Mouse (Mus musculus): ENCODE results near the gene Casz1. TPM values are rescaled to one million over a fixed set of nuclear protein-coding genes. Genes with fewer than 3 reads are reported as not detected.
A peak's percentile ranks its signal among the peaks of the same experiment; 100 is the strongest.

Casz1 gene
- polyA plus RNA-seq, 1 experiment from 2014 or later = 0.48 TPM

GRCm38 (mm10) chr4:148923976-148924375, 119.7 kb downstream of the Casz1 start:
- Histone ChIP-seq H3K27me3 (peaks cover 43% of the 10 kb centered on the region), H3K27ac (replicated peaks) (no peak overlapping the region), H3K4me1 (replicated peaks) (peaks cover 18% of the 10 kb centered on the region; the same call in 1 of the 2 replicates), H3K9ac (no peak overlapping the region), H3K4me2 (no peak overlapping the region), H3K4me3 (replicated peaks) (no peak overlapping the region), H3K9me3 (replicated peaks) (no peaks in the 10 kb centered on the region), H3K36me3 (replicated peaks) (no peaks in the 10 kb centered on the region)
- 59% methylated on average over 8 of the region's 8 CpGs for WGBS (ENCODE audit: insufficient replicate concordance)
- ATAC-seq (ENCODE audit: insufficient read depth) = no peak

- WGBS (ENCODE audit: insufficient replicate concordance) = 36% methylated on average over 18 of the region's 18 CpGs
- Histone ChIP-seq H3K36me3 (replicated peaks) (no peaks in the 10 kb centered on the region), H3K9me3 (replicated peaks) (no peaks in the 10 kb centered on the region), H3K4me1 (replicated peaks) (peaks cover 18% of the 10 kb centered on the region; the same call in 1 of the 2 replicates), H3K4me2 (no peak overlapping the region), H3K27ac (replicated peaks) (0 out of 2 replicates have a peak overlapping the region, but pooled peaks have one; percentile 24), H3K4me3 (replicated peaks) (no peak overlapping the region), H3K9ac (no peak overlapping the region), H3K27me3 (peaks cover 27% of the 10 kb centered on the region)
- ATAC-seq (ENCODE audit: insufficient read depth) = peak; percentile 64
Observed at GRCm38 (mm10) chr4:148925589-148926359, 121.5 kb downstream of the Casz1 start.

GRCm38 (mm10) chr4:148926459-148926858, 122.2 kb downstream of the Casz1 start:
- H3K4me2 ChIP-seq = no peak overlapping the region
- no peak for ATAC-seq (ENCODE audit: insufficient read depth)
- no peak overlapping the region for H3K9ac ChIP-seq

GRCm38 (mm10) chr4:148928316-148928715, 124.1 kb downstream of the Casz1 start:
- no peak for ATAC-seq (ENCODE audit: insufficient read depth)
- 30% methylated on average over 9 of the region's 9 CpGs for WGBS (ENCODE audit: insufficient replicate concordance)
- 0 out of 2 replicates have a peak, but pooled peaks cover 4% of the 10 kb centered on the region for H3K27me3 ChIP-seq
- no peak overlapping the region for H3K27ac ChIP-seq (replicated peaks)
- peaks cover 18% of the 10 kb centered on the region; the same call in 1 of the 2 replicates for H3K4me1 ChIP-seq (replicated peaks)
- no peak overlapping the region for H3K4me3 ChIP-seq (replicated peaks)
- H3K4me2 ChIP-seq = no peak overlapping the region
- H3K9ac ChIP-seq = no peak overlapping the region
- no peaks in the 10 kb centered on the region for H3K9me3 ChIP-seq (replicated peaks)
- H3K36me3 ChIP-seq (replicated peaks) = no peaks in the 10 kb centered on the region

More at GRCm38 (mm10) chr4:148926459-148926858, 122.2 kb downstream of the Casz1 start:
- Histone ChIP-seq H3K4me1 (replicated peaks) (peaks cover 18% of the 10 kb centered on the region; the same call in 1 of the 2 replicates), H3K27ac (replicated peaks) (no peak overlapping the region), H3K4me3 (replicated peaks) (no peak overlapping the region), H3K27me3 (peaks cover 20% of the 10 kb centered on the region), H3K9me3 (replicated peaks) (no peaks in the 10 kb centered on the region), H3K36me3 (replicated peaks) (no peaks in the 10 kb centered on the region)
- WGBS (ENCODE audit: insufficient replicate concordance) = 37% methylated on average over 8 of the region's 8 CpGs

GRCm38 (mm10) chr4:148928876-148929275, 124.6 kb downstream of the Casz1 start:
- H3K4me1 ChIP-seq (replicated peaks) = peaks cover 18% of the 10 kb centered on the region; the same call in 1 of the 2 replicates
- 76% methylated on average over 16 of the region's 16 CpGs for WGBS (ENCODE audit: insufficient replicate concordance)
- H3K27ac ChIP-seq (replicated peaks) = no peak overlapping the region
- no peak overlapping the region for H3K4me2 ChIP-seq
- no peaks in the 10 kb centered on the region for H3K36me3 ChIP-seq (replicated peaks)
- 0 out of 2 replicates have a peak, but pooled peaks cover 4% of the 10 kb centered on the region for H3K27me3 ChIP-seq
- H3K9me3 ChIP-seq (replicated peaks) = no peaks in the 10 kb centered on the region
- ATAC-seq (ENCODE audit: insufficient read depth) = no peak
- no peak overlapping the region for H3K4me3 ChIP-seq (replicated peaks)
- no peak overlapping the region for H3K9ac ChIP-seq

DNA sequence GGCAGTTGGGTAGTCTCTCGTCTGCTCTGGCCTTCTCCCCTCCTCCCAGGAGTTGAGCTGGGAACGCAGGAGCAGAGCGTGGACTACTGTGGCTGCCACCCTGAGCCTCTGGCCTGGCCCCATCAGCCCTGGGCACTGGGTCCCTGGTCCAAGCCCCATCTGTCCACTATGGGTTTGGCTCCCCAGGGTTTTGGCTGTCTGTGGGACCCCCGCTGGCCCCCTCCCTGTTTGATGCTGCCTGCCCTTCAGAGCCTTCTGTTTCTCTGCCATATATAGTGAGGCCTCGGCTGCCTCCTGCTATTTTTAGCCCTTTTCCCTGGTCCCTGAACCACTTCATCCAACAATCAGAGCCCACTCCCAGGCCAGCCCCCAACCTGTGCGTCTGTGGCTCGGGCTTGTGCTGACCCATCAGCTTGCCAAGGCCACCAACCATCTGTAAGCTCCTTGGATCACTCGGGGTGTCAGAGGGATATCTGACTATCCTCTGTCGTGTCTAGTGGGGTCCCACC, 126.5 kb downstream of the Casz1 start:
- H3K9me3 ChIP-seq (replicated peaks) = no peaks in the 10 kb centered on the region
- H3K27ac ChIP-seq (replicated peaks) = no peak overlapping the region
- no peak overlapping the region for H3K4me2 ChIP-seq
- H3K36me3 ChIP-seq (replicated peaks) = no peaks in the 10 kb centered on the region
- peaks cover 20% of the 10 kb centered on the region; the same call in 1 of the 2 replicates for H3K4me1 ChIP-seq (replicated peaks)
- no peaks in the 10 kb centered on the region for H3K27me3 ChIP-seq
- H3K9ac ChIP-seq = no peak overlapping the region
- ATAC-seq (ENCODE audit: insufficient read depth) = no peak
- 59% methylated on average over 9 of the region's 9 CpGs for WGBS (ENCODE audit: insufficient replicate concordance)
- H3K4me3 ChIP-seq (replicated peaks) = no peak overlapping the region

DNA sequence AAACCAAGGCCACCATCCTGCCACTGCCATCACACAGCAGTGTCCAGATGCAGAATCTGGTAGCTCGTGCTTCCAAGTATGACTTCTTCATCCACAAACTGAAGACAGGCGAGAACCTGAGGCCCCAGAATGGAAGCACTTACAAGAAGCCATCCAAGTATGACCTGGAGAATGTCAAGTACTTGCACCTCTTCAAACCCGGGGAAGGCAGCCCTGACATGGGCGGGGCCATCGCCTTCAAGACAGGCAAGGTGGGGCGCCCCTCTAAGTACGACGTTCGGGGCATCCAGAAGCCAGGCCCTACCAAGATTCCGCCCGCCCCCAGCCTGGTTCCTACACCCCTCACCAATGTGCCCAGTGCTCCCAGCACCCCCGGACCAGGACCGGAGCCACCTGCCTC, 128.9 kb downstream of the Casz1 start:
- Histone ChIP-seq H3K4me2 (no peak overlapping the region), H3K36me3 (replicated peaks) (no peaks in the 10 kb centered on the region), H3K27me3 (no peaks in the 10 kb centered on the region), H3K9ac (no peak overlapping the region), H3K4me1 (replicated peaks) (peaks cover 12% of the 10 kb centered on the region; the same call in 1 of the 2 replicates), H3K9me3 (replicated peaks) (no peaks in the 10 kb centered on the region), H3K4me3 (replicated peaks) (no peak overlapping the region), H3K27ac (replicated peaks) (no peak overlapping the region)
- WGBS (ENCODE audit: insufficient replicate concordance) = 75% methylated on average over 13 of the region's 13 CpGs
- no peak for ATAC-seq (ENCODE audit: insufficient read depth)

GRCm38 (mm10) chr4:148935211-148935610, 131.0 kb downstream of the Casz1 start:
- ATAC-seq (ENCODE audit: insufficient read depth) = peak; percentile 37; the same call in 1 of the 2 replicates
- Histone ChIP-seq H3K36me3 (replicated peaks) (no peaks in the 10 kb centered on the region), H3K4me2 (peak overlapping the region; percentile 18; the same call in 1 of the 2 replicates), H3K9me3 (replicated peaks) (no peaks in the 10 kb centered on the region), H3K27ac (replicated peaks) (no peak overlapping the region), H3K27me3 (no peaks in the 10 kb centered on the region), H3K9ac (no peak overlapping the region), H3K4me1 (replicated peaks) (peaks cover 14% of the 10 kb centered on the region), H3K4me3 (replicated peaks) (no peak overlapping the region)
- WGBS (ENCODE audit: insufficient replicate concordance) = 51% methylated on average over 13 of the region's 13 CpGs

- H3K36me3 ChIP-seq (replicated peaks) = no peaks in the 10 kb centered on the region
- ATAC-seq (ENCODE audit: insufficient read depth) = no peak
- WGBS (ENCODE audit: insufficient replicate concordance) = 67% methylated on average over 12 of the region's 12 CpGs
- no peak overlapping the region for H3K4me3 ChIP-seq (replicated peaks)
- H3K27ac ChIP-seq (replicated peaks) = no peak overlapping the region
- peak overlapping the region; percentile 18; the same call in 1 of the 2 replicates for H3K4me2 ChIP-seq
- H3K9ac ChIP-seq = no peak overlapping the region
- H3K27me3 ChIP-seq = no peaks in the 10 kb centered on the region
- peaks cover 23% of the 10 kb centered on the region for H3K4me1 ChIP-seq (replicated peaks)
- no peaks in the 10 kb centered on the region for H3K9me3 ChIP-seq (replicated peaks)
Observed at GRCm38 (mm10) chr4:148936111-148936510, 131.9 kb downstream of the Casz1 start.

GRCm38 (mm10) chr4:148936727-148937126, 132.5 kb downstream of the Casz1 start:
- H3K27ac ChIP-seq (replicated peaks) = no peak overlapping the region
- H3K4me1 ChIP-seq (replicated peaks) = peaks cover 27% of the 10 kb centered on the region
- H3K4me3 ChIP-seq (replicated peaks) = no peak overlapping the region
- H3K27me3 ChIP-seq = no peaks in the 10 kb centered on the region
- WGBS (ENCODE audit: insufficient replicate concordance) = 76% methylated on average over 12 of the region's 12 CpGs
- H3K4me2 ChIP-seq = no peak overlapping the region
- no peaks in the 10 kb centered on the region for H3K36me3 ChIP-seq (replicated peaks)
- no peak overlapping the region for H3K9ac ChIP-seq
- no peaks in the 10 kb centered on the region for H3K9me3 ChIP-seq (replicated peaks)
- no peak for ATAC-seq (ENCODE audit: insufficient read depth)

- 77% methylated on average over 26 of the region's 26 CpGs for WGBS (ENCODE audit: insufficient replicate concordance)
- ATAC-seq (ENCODE audit: insufficient read depth) = no peak
- H3K4me3 ChIP-seq (replicated peaks) = no peak overlapping the region
Observed at GRCm38 (mm10) chr4:148938546-148938945, 134.3 kb downstream of the Casz1 start.

More at GRCm38 (mm10) chr4:148938546-148938945, 134.3 kb downstream of the Casz1 start:
- Histone ChIP-seq H3K36me3 (replicated peaks) (no peaks in the 10 kb centered on the region), H3K4me2 (no peak overlapping the region), H3K4me1 (replicated peaks) (peaks cover 27% of the 10 kb centered on the region), H3K9ac (no peak overlapping the region), H3K27me3 (no peaks in the 10 kb centered on the region), H3K9me3 (replicated peaks) (no peaks in the 10 kb centered on the region), H3K27ac (replicated peaks) (no peak overlapping the region)

Measured in liver, embryonic 15.5 days (tissue).